Mouse (Mus musculus) forebrain, embryonic 16.5 days (tissue): ENCODE measurements around the gene Meis2. TPM values are rescaled to one million over a fixed set of nuclear protein-coding genes. Genes with fewer than 3 reads are reported as not detected.

Experiments used
- ATAC-seq: fragments of 200-750 bp; cut with Nextera tagmentation; 2 replicates; pipeline ENCODE4 v1.8.0; 2017; ENCODE audit warnings: mild to moderate bottlenecking, moderate library complexity
- H3K27ac ChIP-seq: fragments of 300-500 bp; sonication (generic); 2 replicates; pipeline ENCODE4 v1.5.1; 2014; ENCODE audit warnings: low read length, control low read depth
- H3K27me3 ChIP-seq: fragments of 300-500 bp; sonication (generic); replicated peaks from 2 replicates; pipeline ENCODE4 v1.6.1; 2014; ENCODE audit warnings: low read length; ENCODE audit not compliant: control insufficient read depth, insufficient read depth
- H3K36me3 ChIP-seq: fragments of 300-500 bp; sonication (generic); 2 replicates; pipeline ENCODE4 v1.6.1; 2014; ENCODE audit not compliant: control insufficient read depth, insufficient read depth
- H3K4me1 ChIP-seq: fragments of 300-500 bp; sonication (generic); replicated peaks from 2 replicates; pipeline ENCODE4 v1.6.1; 2014; ENCODE audit warnings: low read length; ENCODE audit not compliant: control insufficient read depth, insufficient read depth
- H3K4me2 ChIP-seq: fragments of 300-500 bp; sonication (generic); 2 replicates; pipeline ENCODE4 v1.6.1; 2014; ENCODE audit warnings: mild to moderate bottlenecking, low read length, control low read depth
- H3K4me3 ChIP-seq: fragments of 300-500 bp; sonication (generic); replicated peaks from 2 replicates; pipeline ENCODE4 v1.5.1; 2014; ENCODE audit warnings: mild to moderate bottlenecking, low read length, control low read depth
- H3K9ac ChIP-seq: fragments of 300-500 bp; sonication (generic); replicated peaks from 2 replicates; pipeline ENCODE4 v1.6.1; 2014; ENCODE audit warnings: low read depth, low read length, control low read depth
- H3K9me3 ChIP-seq: fragments of 300-500 bp; sonication (generic); 2 replicates; pipeline ENCODE4 v1.6.1; 2016; ENCODE audit warnings: low read length; ENCODE audit not compliant: control insufficient read depth
- WGBS: fragments of 180-500 bp; shearing (Covaris S2); extraction: QIAGEN DNeasy Blood & Tissue Kit; methylation state at CpG from one replicate; pipeline ENCODE4 v1.1.7; 2014; 5-methylcytosine and 5-hydroxymethylcytosine counted together
- polyA plus RNA-seq: library from polyadenylated mRNA; unstranded; fragments of >200 nt; fragmentation: Nextera tagmentation; extraction: Ambion mirVana; gene quantifications from 2 replicates; pipeline ENCODE4 v1.2.1, GENCODE M21; 2015

Meis2 gene
- polyA plus RNA-seq, 1 experiment from 2014 or later: 154 TPM

- Histone ChIP-seq H3K36me3 (no peaks in the 10 kb centered on the region), H3K27ac (peak overlapping the region; percentile 39), H3K9ac (peak overlapping the region; percentile 98), H3K4me2 (peak overlapping the region; percentile 60), H3K4me3 (peak overlapping the region; percentile 83), H3K27me3 (no peaks in the 10 kb centered on the region), H3K9me3 (no peaks in the 10 kb centered on the region), H3K4me1 (peaks cover 25% of the 10 kb centered on the region)
- ATAC-seq: no peak
- 42% methylated on average over 9 of the region's 9 CpGs for WGBS
Observed at GRCm38 (mm10) chr2:116058511-116058910, 7.1 kb downstream of the Meis2 start.

GRCm38 (mm10) chr2:116056826-116057225 is 8.8 kb downstream of the Meis2 start:
- Histone ChIP-seq H3K4me3 (peak overlapping the region; percentile 83), H3K27ac (peak overlapping the region; percentile 85), H3K36me3 (no peaks in the 10 kb centered on the region), H3K4me2 (peak overlapping the region; percentile 60), H3K27me3 (no peaks in the 10 kb centered on the region), H3K4me1 (peaks cover 37% of the 10 kb centered on the region), H3K9ac (peak overlapping the region; percentile 98), H3K9me3 (no peaks in the 10 kb centered on the region)
- no peak for ATAC-seq
- WGBS: 27% methylated on average over 7 of the region's 7 CpGs

GRCm38 (mm10) chr2:116055686-116056620 is 9.7 kb downstream of the Meis2 start:
- peak overlapping the region; percentile 60 for H3K4me2 ChIP-seq
- 16% methylated on average over 13 of the region's 13 CpGs for WGBS
- no peaks in the 10 kb centered on the region for H3K36me3 ChIP-seq
- H3K4me1 ChIP-seq: peaks cover 38% of the 10 kb centered on the region
- H3K9me3 ChIP-seq: no peaks in the 10 kb centered on the region
- no peaks in the 10 kb centered on the region for H3K27me3 ChIP-seq
- H3K27ac ChIP-seq: peak overlapping the region; percentile 85
- H3K4me3 ChIP-seq: peak overlapping the region; percentile 83
- ATAC-seq: peak; percentile 73
- peak overlapping the region; percentile 98 for H3K9ac ChIP-seq

- Histone ChIP-seq H3K4me1 (peaks cover 41% of the 10 kb centered on the region), H3K27ac (peak overlapping the region; percentile 24; the same call in 1 of the 2 replicates), H3K36me3 (no peaks in the 10 kb centered on the region), H3K9ac (peak overlapping the region; percentile 41), H3K9me3 (no peaks in the 10 kb centered on the region), H3K27me3 (no peaks in the 10 kb centered on the region), H3K4me2 (peak overlapping the region; percentile 49), H3K4me3 (peak overlapping the region; percentile 32)
- 22% methylated on average over 5 of the region's 5 CpGs for WGBS
- ATAC-seq: no peak
Observed at GRCm38 (mm10) chr2:116053931-116054330, 11.7 kb downstream of the Meis2 start.

GRCm38 (mm10) chr2:116052688-116053421 is 12.8 kb downstream of the Meis2 start:
- Histone ChIP-seq H3K9ac (peak overlapping the region; percentile 4), H3K9me3 (no peaks in the 10 kb centered on the region), H3K4me3 (peak overlapping the region; percentile 13), H3K27me3 (no peaks in the 10 kb centered on the region), H3K4me1 (peaks cover 41% of the 10 kb centered on the region), H3K4me2 (peak overlapping the region; percentile 45), H3K36me3 (no peaks in the 10 kb centered on the region), H3K27ac (peak overlapping the region; percentile 5)
- ATAC-seq: no peak

DNA sequence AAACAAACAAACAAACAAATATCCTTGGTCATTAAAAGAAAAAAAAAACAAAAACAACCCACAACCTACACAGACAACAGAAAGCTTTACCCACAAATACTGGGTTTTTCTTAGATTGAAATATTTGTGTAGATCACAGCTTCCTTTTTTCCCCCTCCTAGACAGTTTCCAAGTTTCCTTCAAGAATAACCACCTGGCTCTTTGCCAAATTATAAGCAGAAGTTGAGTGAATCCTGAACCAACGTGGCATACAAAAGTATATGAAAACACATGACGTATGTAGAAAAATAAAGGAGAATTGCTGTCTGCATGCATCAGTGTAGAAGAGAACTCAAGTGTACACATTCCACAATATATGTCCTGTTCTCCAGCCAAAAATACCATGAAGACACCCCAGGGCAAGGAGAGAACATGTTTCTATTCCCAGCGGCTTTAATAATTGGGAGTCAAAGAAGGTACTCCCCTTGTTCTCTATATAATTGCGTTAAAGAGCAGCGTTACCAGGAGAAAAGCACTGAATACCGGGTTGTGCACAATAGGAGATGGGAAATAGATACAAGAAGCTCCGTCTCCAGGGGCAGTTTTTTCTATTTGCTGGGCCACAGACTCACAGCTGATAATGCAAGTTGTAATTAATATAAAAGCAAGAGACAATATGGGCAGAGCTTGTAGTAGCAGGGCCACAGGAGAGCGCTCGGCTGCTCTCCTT is 13.6 kb downstream of the Meis2 start:
- peak overlapping the region; percentile 4 for H3K9ac ChIP-seq
- H3K4me2 ChIP-seq: peak overlapping the region; percentile 45
- no peaks in the 10 kb centered on the region for H3K27me3 ChIP-seq
- no peak for ATAC-seq
- no peaks in the 10 kb centered on the region for H3K36me3 ChIP-seq
- peak overlapping the region; percentile 5 for H3K27ac ChIP-seq
- H3K4me3 ChIP-seq: peak overlapping the region; percentile 13
- peaks cover 48% of the 10 kb centered on the region for H3K4me1 ChIP-seq
- no peaks in the 10 kb centered on the region for H3K9me3 ChIP-seq
- WGBS: 15% methylated on average over 9 of the region's 9 CpGs

DNA sequence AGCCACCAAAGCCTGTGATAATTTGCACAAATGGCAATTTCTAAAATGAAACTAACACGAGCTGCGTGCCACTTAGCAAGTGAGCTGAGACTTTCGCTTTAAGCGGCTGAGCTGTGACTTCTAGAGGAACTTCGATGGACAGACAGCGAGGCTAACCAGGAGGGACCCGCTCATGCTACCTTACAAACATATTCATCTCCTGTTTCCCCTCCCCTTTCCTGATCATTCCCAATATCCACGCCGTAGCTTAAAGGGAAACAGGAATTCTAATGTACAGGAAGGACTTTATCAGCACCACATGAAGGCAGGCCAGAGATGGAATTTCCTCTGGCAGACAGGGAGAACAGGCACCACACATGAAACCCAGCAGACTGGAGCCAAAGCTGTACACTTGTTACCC is 15.9 kb downstream of the Meis2 start:
- 81% methylated on average over 9 of the region's 9 CpGs for WGBS
- Histone ChIP-seq H3K36me3 (no peaks in the 10 kb centered on the region), H3K4me1 (peaks cover 51% of the 10 kb centered on the region), H3K9ac (0 out of 2 replicates have a peak overlapping the region, but pooled peaks have one; percentile 15), H3K27me3 (no peaks in the 10 kb centered on the region), H3K4me3 (peak overlapping the region; percentile 4), H3K9me3 (no peaks in the 10 kb centered on the region), H3K27ac (no peak overlapping the region; the same call in 1 of the 2 replicates), H3K4me2 (peak overlapping the region; percentile 39)
- ATAC-seq: no peak

DNA sequence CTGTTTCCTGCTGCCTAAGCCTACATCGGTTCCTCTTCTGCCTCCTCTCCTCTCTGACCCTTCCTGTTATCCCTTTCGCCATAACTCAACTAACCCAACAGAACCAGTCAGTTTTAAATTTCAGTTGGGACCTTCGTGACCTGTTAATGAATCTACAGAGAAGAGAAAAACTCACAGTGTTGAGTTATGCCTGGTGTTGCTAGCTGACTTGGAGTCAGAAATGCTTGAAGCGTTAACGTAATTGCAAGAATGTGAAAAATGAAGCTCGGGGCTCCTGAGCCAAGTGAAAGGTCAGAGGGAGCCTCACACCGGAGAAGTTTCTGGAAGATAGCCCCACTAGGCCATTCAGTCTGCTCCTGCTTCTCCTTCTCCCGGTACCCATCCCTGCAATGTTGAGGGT is 18.3 kb downstream of the Meis2 start:
- Histone ChIP-seq H3K36me3 (no peaks in the 10 kb centered on the region), H3K4me1 (peaks cover 50% of the 10 kb centered on the region), H3K27me3 (no peaks in the 10 kb centered on the region), H3K9ac (no peak overlapping the region), H3K4me2 (peak overlapping the region; percentile 4), H3K4me3 (no peak overlapping the region; the same call in 1 of the 2 replicates), H3K9me3 (no peaks in the 10 kb centered on the region), H3K27ac (peak overlapping the region; percentile 41; the same call in 1 of the 2 replicates)
- no peak for ATAC-seq
- WGBS: 73% methylated on average over 8 of the region's 8 CpGs
